Mouse (Mus musculus): Measurements from ENCODE around the gene Nfatc4. TPM values are rescaled to one million over a fixed set of nuclear protein-coding genes. Genes with fewer than 3 reads are reported as not detected.

The Nfatc4 gene
- polyA plus RNA-seq, 1 experiment from 2014 or later = 11.0 TPM

GRCm38 (mm10) chr14:55854406-55855100 lies 31.6 kb downstream of the Nfatc4 start:
- H3K27me3 ChIP-seq (ENCODE audit: control insufficient read depth, insufficient read depth, low read length) = no peaks in the 10 kb centered on the region
- no peak for ATAC-seq (ENCODE audit: insufficient number of reproducible peaks, insufficient read depth, low FRiP score, low read depth)
- H3K9ac ChIP-seq (ENCODE audit: low read length) = peak overlapping the region; percentile 88
- H3K27ac ChIP-seq (replicated peaks in 1 of 2; ENCODE audit: control insufficient read depth in 1 of 2, insufficient read depth in 1 of 2, low read depth in 2 of 2, low read length in 2 of 2) = peak overlapping the region; percentile 93 to 95
- peaks cover 12% of the 10 kb centered on the region for H3K36me3 ChIP-seq (ENCODE audit: control insufficient read depth, insufficient read depth, low read length)
- peak overlapping the region; percentile 88 for H3K4me2 ChIP-seq (ENCODE audit: low read length)
- peak overlapping the region; percentile 70 to 88 for H3K4me3 ChIP-seq (ENCODE audit: control insufficient read depth in 1 of 2, insufficient read depth in 1 of 2, low read depth in 1 of 2, low read length in 2 of 2)
- under 1% methylated on average over 9 of the region's 9 CpGs for WGBS
- no peaks in the 10 kb centered on the region for H3K9me3 ChIP-seq (ENCODE audit: control insufficient read depth, low read length)
- H3K4me1 ChIP-seq (ENCODE audit: control insufficient read depth in 2 of 2, insufficient read depth in 2 of 2, low read length in 2 of 2) = peaks cover 32 to 54% of the 10 kb centered on the region in 2 experiments

DNA sequence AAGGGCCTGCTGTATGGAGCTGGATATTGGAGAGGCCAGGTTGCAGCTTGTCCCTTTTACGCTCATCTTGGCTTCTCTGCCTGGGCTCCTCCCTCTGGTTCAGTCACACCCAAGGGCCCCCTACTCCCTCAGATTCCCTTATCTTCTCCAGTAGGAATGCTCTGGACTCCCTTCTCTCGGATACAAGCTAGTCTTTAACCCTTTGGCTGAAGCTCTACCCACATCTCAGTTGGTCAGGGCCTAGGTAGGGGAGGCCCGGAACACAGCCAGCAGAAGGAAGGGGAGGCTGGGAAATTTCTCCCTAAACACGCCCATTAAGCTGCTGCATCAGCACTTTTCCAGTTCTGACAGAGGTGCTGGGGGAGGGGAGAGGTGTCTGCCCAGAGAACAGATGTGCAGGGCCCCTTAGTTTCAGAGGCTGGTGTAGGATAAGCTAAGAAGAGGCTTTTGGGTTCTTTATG lies 32.2 kb downstream of the Nfatc4 start:
- ATAC-seq (ENCODE audit: insufficient number of reproducible peaks, insufficient read depth, low FRiP score, low read depth) = peak; percentile 36

GRCm38 (mm10) chr14:55857588-55857987 lies 34.6 kb downstream of the Nfatc4 start:
- Histone ChIP-seq H3K9me3 (ENCODE audit: control insufficient read depth, low read length) (no peaks in the 10 kb centered on the region), H3K36me3 (ENCODE audit: control insufficient read depth, insufficient read depth, low read length) (peaks cover 12% of the 10 kb centered on the region), H3K4me1 (ENCODE audit: control insufficient read depth in 2 of 2, insufficient read depth in 2 of 2, low read length in 2 of 2) (peaks cover 38 to 71% of the 10 kb centered on the region in 2 experiments), H3K4me3 (ENCODE audit: control insufficient read depth in 1 of 2, insufficient read depth in 1 of 2, low read depth in 1 of 2, low read length in 2 of 2) (peak overlapping the region in 1 of 2 experiments; percentile 16; a peak in 1 of 4 replicates), H3K4me2 (ENCODE audit: low read length) (peak overlapping the region; percentile 88), H3K27ac (replicated peaks in 1 of 2; ENCODE audit: control insufficient read depth in 1 of 2, insufficient read depth in 1 of 2, low read depth in 2 of 2, low read length in 2 of 2) (peak overlapping the region; percentile 31 to 64; a peak in 3 of 4 replicates), H3K9ac (ENCODE audit: low read length) (peak overlapping the region; percentile 57), H3K27me3 (ENCODE audit: control insufficient read depth, insufficient read depth, low read length) (no peaks in the 10 kb centered on the region)
- ATAC-seq (ENCODE audit: insufficient number of reproducible peaks, insufficient read depth, low FRiP score, low read depth) = no peak
- 35% methylated on average over 4 of the region's 4 CpGs for WGBS

More for the DNA sequence above, 32.2 kb downstream of the Nfatc4 start:
- peaks cover 32 to 55% of the 10 kb centered on the region in 2 experiments for H3K4me1 ChIP-seq (ENCODE audit: control insufficient read depth in 2 of 2, insufficient read depth in 2 of 2, low read length in 2 of 2)
- peak overlapping the region; percentile 88 for H3K9ac ChIP-seq (ENCODE audit: low read length)
- WGBS = 0% methylated on average over 4 of the region's 4 CpGs
- H3K4me2 ChIP-seq (ENCODE audit: low read length) = peak overlapping the region; percentile 88
- peak overlapping the region; percentile 70 to 88 for H3K4me3 ChIP-seq (ENCODE audit: control insufficient read depth in 1 of 2, insufficient read depth in 1 of 2, low read depth in 1 of 2, low read length in 2 of 2)
- peak overlapping the region; percentile 93 to 95 for H3K27ac ChIP-seq (replicated peaks in 1 of 2; ENCODE audit: control insufficient read depth in 1 of 2, insufficient read depth in 1 of 2, low read depth in 2 of 2, low read length in 2 of 2)
- H3K9me3 ChIP-seq (ENCODE audit: control insufficient read depth, low read length) = no peaks in the 10 kb centered on the region
- H3K36me3 ChIP-seq (ENCODE audit: control insufficient read depth, insufficient read depth, low read length) = peaks cover 12% of the 10 kb centered on the region
- H3K27me3 ChIP-seq (ENCODE audit: control insufficient read depth, insufficient read depth, low read length) = no peaks in the 10 kb centered on the region

DNA sequence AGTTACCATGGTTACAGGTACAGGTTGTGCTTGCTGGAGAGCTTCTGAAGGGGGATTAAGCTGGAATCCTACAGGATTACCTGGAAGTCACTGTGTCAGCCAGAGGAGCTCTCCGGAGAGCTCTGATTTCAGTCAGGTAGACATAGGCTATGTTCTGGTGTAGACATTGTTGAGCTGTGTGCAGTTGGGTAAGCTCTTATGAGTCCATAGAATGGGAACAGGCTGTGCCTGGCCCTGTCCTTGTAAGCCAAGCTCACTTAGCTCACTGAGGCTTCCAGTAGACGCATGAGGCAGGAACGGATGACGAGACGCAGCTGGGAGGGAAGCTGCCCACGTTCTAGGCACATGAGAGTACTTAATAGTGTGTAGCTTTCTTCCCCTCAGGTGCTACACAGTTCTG lies 39.2 kb downstream of the Nfatc4 start:
- no peak overlapping the region for H3K4me3 ChIP-seq (ENCODE audit: control insufficient read depth in 1 of 2, insufficient read depth in 1 of 2, low read depth in 1 of 2, low read length in 2 of 2)
- H3K27me3 ChIP-seq (ENCODE audit: control insufficient read depth, insufficient read depth, low read length) = no peaks in the 10 kb centered on the region
- no peak overlapping the region for H3K27ac ChIP-seq (replicated peaks in 1 of 2; ENCODE audit: control insufficient read depth in 1 of 2, insufficient read depth in 1 of 2, low read depth in 2 of 2, low read length in 2 of 2)
- H3K36me3 ChIP-seq (ENCODE audit: control insufficient read depth, insufficient read depth, low read length) = peaks cover 51% of the 10 kb centered on the region
- 0 out of 2 replicates have a peak overlapping the region, but pooled peaks have one; percentile 8 for H3K9ac ChIP-seq (ENCODE audit: low read length)
- H3K9me3 ChIP-seq (ENCODE audit: control insufficient read depth, low read length) = no peaks in the 10 kb centered on the region
- no peak overlapping the region for H3K4me2 ChIP-seq (ENCODE audit: low read length)
- no peak for ATAC-seq (ENCODE audit: insufficient number of reproducible peaks, insufficient read depth, low FRiP score, low read depth)
- WGBS = 66% methylated on average over 6 of the region's 6 CpGs
- H3K4me1 ChIP-seq (ENCODE audit: control insufficient read depth in 2 of 2, insufficient read depth in 2 of 2, low read length in 2 of 2) = peaks cover 23 to 50% of the 10 kb centered on the region in 2 experiments

DNA sequence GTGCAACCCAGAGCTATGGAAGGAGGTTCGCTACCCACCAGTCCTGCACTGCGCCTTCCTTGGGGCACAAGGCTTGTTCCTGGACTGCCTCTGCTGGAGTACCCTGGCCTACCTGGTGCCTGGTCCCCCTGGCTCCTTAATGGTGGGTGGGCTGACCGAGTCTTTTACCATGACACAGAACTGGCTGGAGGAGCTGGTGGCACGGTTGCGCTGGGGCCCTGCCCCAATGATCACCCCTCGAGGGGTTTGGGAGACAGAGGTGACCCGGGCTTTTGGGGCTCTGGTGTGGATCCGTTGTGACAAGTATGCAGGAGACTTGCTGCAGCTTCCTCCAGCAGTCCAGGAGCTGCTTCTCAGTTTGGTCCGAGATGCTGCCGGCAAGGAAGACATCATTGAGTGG lies 40.0 kb downstream of the Nfatc4 start:
- no peak for ATAC-seq (ENCODE audit: insufficient number of reproducible peaks, insufficient read depth, low FRiP score, low read depth)
- no peak overlapping the region for H3K4me3 ChIP-seq (ENCODE audit: control insufficient read depth in 1 of 2, insufficient read depth in 1 of 2, low read depth in 1 of 2, low read length in 2 of 2)
- H3K36me3 ChIP-seq (ENCODE audit: control insufficient read depth, insufficient read depth, low read length) = peaks cover 55% of the 10 kb centered on the region
- no peak overlapping the region for H3K4me2 ChIP-seq (ENCODE audit: low read length)
- peaks cover 19 to 42% of the 10 kb centered on the region in 2 experiments for H3K4me1 ChIP-seq (ENCODE audit: control insufficient read depth in 2 of 2, insufficient read depth in 2 of 2, low read length in 2 of 2)
- H3K9ac ChIP-seq (ENCODE audit: low read length) = no peak overlapping the region
- H3K27me3 ChIP-seq (ENCODE audit: control insufficient read depth, insufficient read depth, low read length) = no peaks in the 10 kb centered on the region
- 88% methylated on average over 10 of the region's 10 CpGs for WGBS
- no peaks in the 10 kb centered on the region for H3K9me3 ChIP-seq (ENCODE audit: control insufficient read depth, low read length)
- no peak overlapping the region for H3K27ac ChIP-seq (replicated peaks in 1 of 2; ENCODE audit: control insufficient read depth in 1 of 2, insufficient read depth in 1 of 2, low read depth in 2 of 2, low read length in 2 of 2)

- peaks cover 19 to 38% of the 10 kb centered on the region in 2 experiments for H3K4me1 ChIP-seq (ENCODE audit: control insufficient read depth in 2 of 2, insufficient read depth in 2 of 2, low read length in 2 of 2)
- 19% methylated on average over 7 of the region's 7 CpGs for WGBS
- no peaks in the 10 kb centered on the region for H3K9me3 ChIP-seq (ENCODE audit: control insufficient read depth, low read length)
- no peak overlapping the region; the same call in 1 of the 2 replicates for H3K9ac ChIP-seq (ENCODE audit: low read length)
- peaks cover 61% of the 10 kb centered on the region for H3K36me3 ChIP-seq (ENCODE audit: control insufficient read depth, insufficient read depth, low read length)
- H3K4me3 ChIP-seq (ENCODE audit: control insufficient read depth in 1 of 2, insufficient read depth in 1 of 2, low read depth in 1 of 2, low read length in 2 of 2) = no peak overlapping the region
- no peak for ATAC-seq (ENCODE audit: insufficient number of reproducible peaks, insufficient read depth, low FRiP score, low read depth)
- no peak overlapping the region for H3K27ac ChIP-seq (replicated peaks in 1 of 2; ENCODE audit: control insufficient read depth in 1 of 2, insufficient read depth in 1 of 2, low read depth in 2 of 2, low read length in 2 of 2)
- H3K4me2 ChIP-seq (ENCODE audit: low read length) = no peak overlapping the region
- H3K27me3 ChIP-seq (ENCODE audit: control insufficient read depth, insufficient read depth, low read length) = no peaks in the 10 kb centered on the region
Observed at GRCm38 (mm10) chr14:55863773-55864172, 40.8 kb downstream of the Nfatc4 start.

GRCm38 (mm10) chr14:55866962-55867361 lies 44.0 kb downstream of the Nfatc4 start:
- no peak overlapping the region for H3K9ac ChIP-seq (ENCODE audit: low read length)
- H3K27me3 ChIP-seq (ENCODE audit: control insufficient read depth, insufficient read depth, low read length) = no peaks in the 10 kb centered on the region
- H3K4me1 ChIP-seq (ENCODE audit: control insufficient read depth in 2 of 2, insufficient read depth in 2 of 2, low read length in 2 of 2) = peaks cover 7 to 13% of the 10 kb centered on the region in 2 experiments
- H3K4me2 ChIP-seq (ENCODE audit: low read length) = no peak overlapping the region
- no peak overlapping the region for H3K4me3 ChIP-seq (ENCODE audit: control insufficient read depth in 1 of 2, insufficient read depth in 1 of 2, low read depth in 1 of 2, low read length in 2 of 2)
- H3K9me3 ChIP-seq (ENCODE audit: control insufficient read depth, low read length) = no peaks in the 10 kb centered on the region
- H3K36me3 ChIP-seq (ENCODE audit: control insufficient read depth, insufficient read depth, low read length) = peaks cover 87% of the 10 kb centered on the region
- WGBS = 36% methylated on average over 4 of the region's 4 CpGs
- H3K27ac ChIP-seq (replicated peaks in 1 of 2; ENCODE audit: control insufficient read depth in 1 of 2, insufficient read depth in 1 of 2, low read depth in 2 of 2, low read length in 2 of 2) = no peak overlapping the region
- no peak for ATAC-seq (ENCODE audit: insufficient number of reproducible peaks, insufficient read depth, low FRiP score, low read depth)

Measured in heart, embryonic 14.5 days (tissue).